In the genomic region with DNA sequence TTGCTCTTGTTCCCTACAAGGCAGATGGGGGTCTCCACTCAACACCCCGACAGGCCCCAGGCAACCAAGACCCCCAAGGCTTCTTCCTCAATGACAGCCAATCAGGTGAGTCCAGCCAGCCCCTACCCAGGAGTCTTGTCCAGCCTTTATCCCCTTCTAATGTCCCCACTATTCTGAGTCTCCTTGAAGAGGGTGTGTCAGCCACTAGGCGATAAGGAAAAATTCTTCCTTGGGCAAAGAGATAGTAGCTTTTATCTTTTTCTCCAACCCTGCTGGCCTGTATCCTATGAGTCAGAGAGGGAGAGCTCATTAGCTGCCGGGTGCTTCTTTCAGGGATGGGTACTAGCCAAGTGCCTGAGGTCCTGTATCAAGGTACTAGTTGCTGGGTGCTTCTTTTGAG, we compare ENCODE assay signal across 26 mouse cellular contexts. TPM values are rescaled to one million over a fixed set of nuclear protein-coding genes. Genes with fewer than 3 reads are reported as not detected.
A peak's percentile ranks its signal among the peaks of the same experiment; 100 is the strongest.
DNase-seq lines count a peak whose midpoint lies in the region; ATAC-seq and TF ChIP-seq lines count a peak whose summit lies in the region.
"Had no signal": no experiment of that assay in that cellular context is flagged by ENCODE, and none has a peak within 500 bp of the region (broad histone marks: within the 10 kb centered on the region; RNA-seq: fewer than 3 reads in every experiment).

No protein-coding gene starts in this region.

- no peak for DNase-seq in liver, embryonic 11.5 days (ENCODE audit: low spot score)
- DNase-seq in liver, result no peak
- DNase-seq in c-Kit-positive CD71-positive TER-119-negative erythroid progenitor cells, embryonic 14.5 days (ENCODE audit: low read depth), result peak; percentile 25
- DNase-seq in liver, embryonic 14.5 days (ENCODE audit: low read depth in 3 of 3, low spot score in 3 of 3), result no peak
- no peak for DNase-seq in embryo, embryonic 10 days (ENCODE audit: low spot score)
- DNase-seq: adrenal gland, postnatal 10 days; cerebellum, adult 18-20 months; cerebellum, postnatal 10 days; embryo, embryonic 11 days; gastrocnemius, adult 2 months; gastrocnemius, postnatal 25 days; heart, postnatal 10 days; heart, postnatal 4 days had no signal

- H3K36me3 ChIP-seq in liver, embryonic 11.5 days (ENCODE audit: control insufficient read depth, insufficient read depth, low read length), result no peaks in the 10 kb centered on the region
- H3K36me3 ChIP-seq in liver, embryonic 14.5 days (replicated peaks; ENCODE audit: control insufficient read depth, insufficient read depth, low read depth), result peaks cover 2% of the 10 kb centered on the region
- H3K36me3 ChIP-seq in kidney, embryonic 14.5 days (ENCODE audit: control insufficient read depth, insufficient read depth, low read length), result 0 out of 2 replicates have a peak, but pooled peaks cover 3% of the 10 kb centered on the region
- H3K36me3 ChIP-seq: embryonic facial prominence, embryonic 12.5 days had no signal

- H3K27me3 ChIP-seq in liver, embryonic 11.5 days (replicated peaks; ENCODE audit: control insufficient read depth, insufficient read depth, low read length), result peaks cover 29% of the 10 kb centered on the region
- H3K27me3 ChIP-seq in liver, embryonic 14.5 days (ENCODE audit: control insufficient read depth, insufficient read depth, low read length), result peaks cover 15% of the 10 kb centered on the region
- no peaks in the 10 kb centered on the region; the same call in none of the 2 replicates for H3K27me3 ChIP-seq in kidney, embryonic 14.5 days (ENCODE audit: control insufficient read depth, insufficient read depth, low read length)

- peaks cover 12% of the 10 kb centered on the region for H3K4me1 ChIP-seq in liver, embryonic 11.5 days (replicated peaks; ENCODE audit: control insufficient read depth, insufficient read depth, low read length)
- H3K4me1 ChIP-seq in liver, embryonic 14.5 days (replicated peaks; ENCODE audit: control insufficient read depth in 2 of 2, insufficient read depth in 2 of 2, low read length in 1 of 2), result peaks cover 7 to 10% of the 10 kb centered on the region in 2 experiments
- H3K4me1 ChIP-seq in kidney, embryonic 14.5 days (ENCODE audit: control insufficient read depth, insufficient read depth, low read length), result no peaks in the 10 kb centered on the region
- H3K4me1 ChIP-seq: embryonic facial prominence, embryonic 12.5 days; forebrain, embryonic 13.5 days had no signal

- no peak overlapping the region for H3K4me2 ChIP-seq in liver, embryonic 11.5 days
- H3K4me2 ChIP-seq in liver, embryonic 14.5 days (ENCODE audit: low read depth), result no peak overlapping the region
- H3K4me2 ChIP-seq in kidney, embryonic 14.5 days (replicated peaks; ENCODE audit: low read depth, low read length), result no peak overlapping the region
- H3K4me2 ChIP-seq: embryonic facial prominence, embryonic 12.5 days; forebrain, embryonic 13.5 days; hindbrain, embryonic 13.5 days had no signal

- no peak; the same call in none of the 2 replicates for TF ChIP-seq EP300 in liver, embryonic 14.5 days (IDR thresholded peaks at IDR 0.05; ENCODE audit: low read depth)

- no peak overlapping the region for H3K4me3 ChIP-seq in liver, embryonic 11.5 days (ENCODE audit: low read depth, low read length)
- H3K4me3 ChIP-seq in liver, embryonic 14.5 days (ENCODE audit: insufficient read depth in 1 of 2, low read depth in 2 of 2, low read length in 2 of 2), result no peak overlapping the region
- no peak overlapping the region for H3K4me3 ChIP-seq in kidney, embryonic 14.5 days (ENCODE audit: low read length)
- H3K4me3 ChIP-seq: embryonic facial prominence, embryonic 12.5 days; forebrain, embryonic 13.5 days; gastrocnemius, adult 2 months; hindbrain, embryonic 13.5 days had no signal

- no peak for TF ChIP-seq CTCF in liver, embryonic 14.5 days (IDR thresholded peaks at IDR 0.05; ENCODE audit: low read depth)

- no peak overlapping the region for H3K27ac ChIP-seq in liver, embryonic 11.5 days (ENCODE audit: low read depth, low read length)
- no peak overlapping the region for H3K27ac ChIP-seq in liver, embryonic 14.5 days
- H3K27ac ChIP-seq in kidney, embryonic 14.5 days (ENCODE audit: low read depth, low read length), result no peak overlapping the region
- H3K27ac ChIP-seq: embryonic facial prominence, embryonic 12.5 days; forebrain, embryonic 13.5 days; gastrocnemius, adult 2 months; hindbrain, embryonic 13.5 days; hindbrain, postnatal 0 days had no signal

- peak; percentile 68 for ATAC-seq in liver, embryonic 11.5 days (replicated peaks; ENCODE audit: low FRiP score)
- ATAC-seq in liver, embryonic 14.5 days (ENCODE audit: insufficient read depth), result peak; percentile 55; the same call in 1 of the 2 replicates
- ATAC-seq in megakaryocyte-erythroid progenitor cell, adult 5-6 weeks (replicated peaks; ENCODE audit: low FRiP score, low TSS enrichment, poor library complexity, severe bottlenecking), result peak; percentile 67
- no peak for ATAC-seq in kidney, embryonic 14.5 days (ENCODE audit: low FRiP score, low TSS enrichment)
- ATAC-seq: forebrain, embryonic 13.5 days; forebrain, postnatal 0 days had no signal

- no peak overlapping the region for H3K9ac ChIP-seq in liver, embryonic 11.5 days (ENCODE audit: low read depth, low read length)
- H3K9ac ChIP-seq in liver, embryonic 14.5 days (replicated peaks), result no peak overlapping the region
- H3K9ac ChIP-seq in kidney, embryonic 14.5 days (ENCODE audit: low read depth, low read length), result no peak overlapping the region
- H3K9ac ChIP-seq: embryonic facial prominence, embryonic 12.5 days; forebrain, embryonic 13.5 days; forebrain, postnatal 0 days; hindbrain, embryonic 13.5 days had no signal

- H3K9me3 ChIP-seq in liver, embryonic 11.5 days (ENCODE audit: control insufficient read depth, low read length), result no peaks in the 10 kb centered on the region
- no peaks in the 10 kb centered on the region for H3K9me3 ChIP-seq in liver, embryonic 14.5 days (ENCODE audit: control insufficient read depth, low read length)
- no peaks in the 10 kb centered on the region for H3K9me3 ChIP-seq in kidney, embryonic 14.5 days (ENCODE audit: control insufficient read depth, low read length)
- H3K9me3 ChIP-seq: embryonic facial prominence, embryonic 12.5 days; forebrain, embryonic 13.5 days; hindbrain, embryonic 13.5 days had no signal

- WGBS in liver, embryonic 11.5 days, result 47% methylated on average over 3 of the region's 3 CpGs
- WGBS in liver, embryonic 14.5 days (ENCODE audit: insufficient replicate concordance), result 34% methylated on average over 3 of the region's 3 CpGs
- 87% methylated on average over 3 of the region's 3 CpGs for WGBS in kidney, embryonic 14.5 days

RNA-seq across cellular contexts. Expression of a gene that starts 10.9 kb away (rescaled TPM):
- polyA plus RNA-seq in liver, embryonic 11.5 days (2014; fragmentation: Nextera tagmentation; extraction: Ambion mirVana), result 53.9 and 61.2 TPM in 2 replicates
- 15.4 and 15.5 TPM in 2 replicates for polyA plus RNA-seq in liver, embryonic 14.5 days (2012; rRNA removed)
- polyA plus RNA-seq in liver, embryonic 14.5 days (2014; fragmentation: Nextera tagmentation; extraction: Ambion mirVana), result 21.6 and 25.9 TPM in 2 replicates
- total RNA-seq in megakaryocyte-erythroid progenitor cell, adult 5-6 weeks (2014; fragmentation: Nextera tagmentation), result 53.4 and 63.3 TPM in 2 replicates
- total RNA-seq in megakaryocyte-erythroid progenitor cell, adult 5-6 weeks (2017), result 44.3 and 46.4 TPM in 2 replicates
- 43.7 and 68.8 TPM in 2 replicates for polyA plus RNA-seq in kidney, embryonic 14.5 days (2014; fragmentation: Nextera tagmentation; extraction: Ambion mirVana)

RNA-seq across cellular contexts. Expression of a gene that starts 17.9 kb away (rescaled TPM):
- polyA plus RNA-seq in liver, embryonic 11.5 days (2014; fragmentation: Nextera tagmentation; extraction: Ambion mirVana), result 0.12 and 0.26 TPM in 2 replicates
- 0.01 TPM in 2 replicates for polyA plus RNA-seq in liver, embryonic 14.5 days (2012; rRNA removed)
- polyA plus RNA-seq in liver, embryonic 14.5 days (2014; fragmentation: Nextera tagmentation; extraction: Ambion mirVana), result not detected in 2 replicates
- total RNA-seq in megakaryocyte-erythroid progenitor cell, adult 5-6 weeks (2014; fragmentation: Nextera tagmentation), result not detected in 2 replicates
- total RNA-seq in megakaryocyte-erythroid progenitor cell, adult 5-6 weeks (2017), result not detected in 2 replicates
- 0.10 and 0.14 TPM in 2 replicates for polyA plus RNA-seq in kidney, embryonic 14.5 days (2014; fragmentation: Nextera tagmentation; extraction: Ambion mirVana)
- total RNA-seq: gastrocnemius, adult 2 months; gastrocnemius, postnatal 25 days; granulocyte monocyte progenitor cell, adult 5-6 weeks had no signal

RNA-seq across cellular contexts. Expression of a gene that starts 31.3 kb away (rescaled TPM):
- not detected in 2 replicates for polyA plus RNA-seq in liver, embryonic 11.5 days (2014; fragmentation: Nextera tagmentation; extraction: Ambion mirVana)
- not detected in 2 replicates for polyA plus RNA-seq in liver, embryonic 14.5 days (2012; rRNA removed)
- not detected in 2 replicates for polyA plus RNA-seq in liver, embryonic 14.5 days (2014; fragmentation: Nextera tagmentation; extraction: Ambion mirVana)
- not detected in 2 replicates for total RNA-seq in megakaryocyte-erythroid progenitor cell, adult 5-6 weeks (2014; fragmentation: Nextera tagmentation)
- not detected in 2 replicates for total RNA-seq in megakaryocyte-erythroid progenitor cell, adult 5-6 weeks (2017)
- polyA plus RNA-seq in kidney, embryonic 14.5 days (2014; fragmentation: Nextera tagmentation; extraction: Ambion mirVana), result not detected in 2 replicates
- total RNA-seq: adrenal gland, postnatal 10 days; adrenal gland, postnatal 4 days; CH12.LX; forebrain, postnatal 0 days; gastrocnemius, adult 2 months; gastrocnemius, postnatal 25 days; granulocyte monocyte progenitor cell, adult 5-6 weeks; heart, postnatal 10 days; heart, postnatal 4 days; hindbrain, postnatal 0 days had no signal
- polyA plus RNA-seq: brain, embryonic 14.5 days; embryonic facial prominence, embryonic 12.5 days; forebrain, embryonic 13.5 days; forebrain, postnatal 0 days; heart, embryonic 14.5 days; hindbrain, postnatal 0 days; intestine, embryonic 14.5 days had no signal

RNA-seq across cellular contexts. Expression of a gene that starts 40.1 kb away (rescaled TPM):
- polyA plus RNA-seq in liver, embryonic 11.5 days (2014; fragmentation: Nextera tagmentation; extraction: Ambion mirVana), result 12.8 and 13.8 TPM in 2 replicates
- polyA plus RNA-seq in liver, embryonic 14.5 days (2012; rRNA removed), result 7.3 and 10.0 TPM in 2 replicates
- 4.8 and 5.2 TPM in 2 replicates for polyA plus RNA-seq in liver, embryonic 14.5 days (2014; fragmentation: Nextera tagmentation; extraction: Ambion mirVana)
- total RNA-seq in megakaryocyte-erythroid progenitor cell, adult 5-6 weeks (2014; fragmentation: Nextera tagmentation), result 8.3 and 9.0 TPM in 2 replicates
- total RNA-seq in megakaryocyte-erythroid progenitor cell, adult 5-6 weeks (2017), result 15.2 and 29.7 TPM in 2 replicates
- polyA plus RNA-seq in kidney, embryonic 14.5 days (2014; fragmentation: Nextera tagmentation; extraction: Ambion mirVana), result 10.3 and 11.3 TPM in 2 replicates

RNA-seq across cellular contexts. Expression of a gene that starts 58.0 kb away (rescaled TPM):
- 0.26 and 0.39 TPM in 2 replicates for polyA plus RNA-seq in liver, embryonic 11.5 days (2014; fragmentation: Nextera tagmentation; extraction: Ambion mirVana)
- polyA plus RNA-seq in liver, embryonic 14.5 days (2012; rRNA removed), result 0.07 and 0.08 TPM in 2 replicates
- not detected in 2 replicates for polyA plus RNA-seq in liver, embryonic 14.5 days (2014; fragmentation: Nextera tagmentation; extraction: Ambion mirVana)
- not detected in 2 replicates for total RNA-seq in megakaryocyte-erythroid progenitor cell, adult 5-6 weeks (2014; fragmentation: Nextera tagmentation)
- 0.38 TPM in 1 of 2 replicates, not detected in the other for total RNA-seq in megakaryocyte-erythroid progenitor cell, adult 5-6 weeks (2017)
- 1.4 and 4.8 TPM in 2 replicates for polyA plus RNA-seq in kidney, embryonic 14.5 days (2014; fragmentation: Nextera tagmentation; extraction: Ambion mirVana)
- total RNA-seq: granulocyte monocyte progenitor cell, adult 5-6 weeks had no signal
